Mouse (Mus musculus) stomach, postnatal 0 days (tissue): ENCODE results near the gene Rgp1.

Experiments
- CTCF ChIP-seq: IDR thresholded peaks from 2 replicates; pipeline ENCODE4 v1.5.1; 2016; ENCODE audit warnings: antibody characterized with exemption, low read depth, mild to moderate bottlenecking, moderate library complexity
- EP300 ChIP-seq: optimal IDR thresholded peaks from 2 replicates; pipeline ENCODE3; 2016; ENCODE audit warnings: antibody characterized with exemption

GRCm38 (mm10) chr4:43573561-43573960 lies 5.0 kb upstream of the Rgp1 start:
- TF ChIP-seq CTCF (no peak), EP300 (no peak)
